Mouse (Mus musculus) ES-Bruce4 (cell line): Measurements from ENCODE around the gene Grip1.

Experiments used
- CTCF ChIP-seq: IDR thresholded peaks from one replicate; pipeline ENCODE4 v1.8.1; 2011; ENCODE audit warnings: low read depth, low read length
- EP300 ChIP-seq: IDR thresholded peaks from 2 replicates; pipeline ENCODE4 v1.6.1; 2011; ENCODE audit warnings: low read depth, low read length; ENCODE audit not compliant: insufficient read depth
- POLR2A ChIP-seq: IDR thresholded peaks from one replicate; pipeline ENCODE4 v1.8.1; 2011; ENCODE audit warnings: low read length; ENCODE audit not compliant: insufficient read depth

DNA sequence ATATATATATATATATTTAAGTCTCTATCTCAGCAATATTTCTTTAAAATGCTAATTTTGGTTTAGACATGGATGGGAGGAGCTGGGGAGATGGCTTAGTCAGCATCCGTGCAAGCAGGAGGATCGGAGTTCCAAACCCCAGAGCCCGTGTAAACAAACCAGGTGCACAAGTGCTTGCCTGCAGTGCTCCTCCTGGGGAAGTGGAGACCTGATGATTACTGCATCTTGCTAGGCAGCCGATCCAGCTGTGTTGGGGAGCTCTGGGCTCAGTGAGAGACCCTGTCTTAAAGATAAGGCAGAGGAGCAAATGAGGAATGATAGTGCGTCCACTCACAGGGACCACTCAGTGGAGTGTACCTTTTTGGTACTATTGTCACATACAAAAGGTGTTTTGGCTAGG, 3.5 kb downstream of the Grip1 start:
- TF ChIP-seq CTCF (no peak), POLR2A (no peak), EP300 (no peak)
